Mouse (Mus musculus) frontal cortex, adult (tissue): ENCODE measurements at regions not wholly inside any gene's neighbourhood (a gene's known extent, or its start where the extent isn't known, plus 50 kb on each side); places are given as distances from the start of the nearest gene placed in this dataset.

Experiments
- ATAC-seq: cut with Nextera tagmentation; 2 replicates; pipeline ENCODE4 v1.9.2; 2017; ENCODE audit warnings: mild to moderate bottlenecking, moderate library complexity, mixed read lengths; ENCODE audit not compliant: low TSS enrichment

GRCm38 (mm10) chr9:14215171-14215782, 59.6 kb upstream of the Sesn3 start:
- ATAC-seq, result 0 out of 2 replicates have a peak, but pooled peaks have one; percentile 39

GRCm38 (mm10) chr9:14215961-14216360, 58.9 kb upstream of the Sesn3 start:
- no peak for ATAC-seq

- ATAC-seq, result no peak
Observed at GRCm38 (mm10) chr9:14222936-14223335, 51.9 kb upstream of the Sesn3 start.
